Comparison of ENCODE assay signal across 8 mouse cellular contexts in the genomic region with DNA sequence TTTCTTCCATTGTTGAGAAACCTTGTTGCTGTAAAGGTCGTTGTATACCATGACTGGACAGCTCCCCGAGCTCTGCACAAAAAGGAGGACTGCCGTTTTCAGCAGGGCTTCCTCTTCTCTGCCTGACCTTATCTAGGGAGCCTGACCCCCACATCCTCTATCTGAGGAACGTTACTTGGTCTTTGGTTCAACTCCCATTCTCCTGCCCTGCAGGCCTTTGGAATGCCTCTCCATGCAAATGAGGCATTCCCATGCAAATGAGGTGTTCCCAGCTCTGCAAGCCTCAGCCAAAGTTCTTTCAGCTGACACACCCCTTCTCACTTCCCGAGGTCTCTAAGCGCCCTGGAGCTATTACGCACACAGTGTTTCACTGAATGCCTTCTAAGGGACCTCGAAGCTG. TPM values are rescaled to one million over a fixed set of nuclear protein-coding genes. Genes with fewer than 3 reads are reported as not detected.
A peak's percentile ranks its signal among the peaks of the same experiment; 100 is the strongest.
DNase-seq lines count a peak whose midpoint lies in the region; ATAC-seq and TF ChIP-seq lines count a peak whose summit lies in the region.

No protein-coding gene starts in this region.

- H3K4me2 ChIP-seq in heart, embryonic 12.5 days: peak overlapping the region; percentile 37
- H3K4me2 ChIP-seq in liver, embryonic 13.5 days: no peak overlapping the region

- peaks cover 12 to 34% of the 10 kb centered on the region in 2 experiments for H3K4me1 ChIP-seq in ES-E14 (ENCODE audit: control insufficient read depth in 2 of 2, insufficient read depth in 2 of 2, low read length in 2 of 2, poor library complexity in 1 of 2)
- H3K4me1 ChIP-seq in heart, embryonic 12.5 days (replicated peaks): peaks cover 35% of the 10 kb centered on the region
- peaks cover 55% of the 10 kb centered on the region for H3K4me1 ChIP-seq in liver, embryonic 13.5 days (replicated peaks)

- ATAC-seq in heart, embryonic 12.5 days (ENCODE audit: insufficient number of reproducible peaks, low FRiP score): peak; percentile 9; the same call in 1 of the 2 replicates
- ATAC-seq in liver, embryonic 13.5 days (ENCODE audit: low read depth): no peak

- H3K4me3 ChIP-seq in ES-E14 (ENCODE audit: insufficient read depth in 1 of 2, low read depth in 1 of 2, low read length in 2 of 2, poor library complexity in 1 of 2, severe bottlenecking in 1 of 2): 0 out of 4 replicates have a peak overlapping the region, but pooled peaks of 1 of the 2 experiments have one; percentile 7
- no peak overlapping the region for H3K4me3 ChIP-seq in heart, embryonic 12.5 days
- H3K4me3 ChIP-seq in liver, embryonic 13.5 days (replicated peaks): no peak overlapping the region

- in situ Hi-C loops in ES-E14 (cut with MboI; ENCODE audit: low sequenced_read_pairs in 2 of 2, unreplicated experiment in 2 of 2): no loop called here

- H3K27me3 ChIP-seq in heart, embryonic 12.5 days (replicated peaks): no peaks in the 10 kb centered on the region; the same call in 1 of the 2 replicates
- H3K27me3 ChIP-seq in liver, embryonic 13.5 days: peaks cover 11% of the 10 kb centered on the region; the same call in 1 of the 2 replicates

- peak; percentile 15 for DNase-seq in adrenal gland, adult 2 months
- no peak for DNase-seq in adrenal gland, postnatal 36 days
- peak; percentile 77 for DNase-seq in ES-E14 (ENCODE audit: low read depth, low spot score)
- no peak for DNase-seq in liver, embryonic 13.5 days
- no peak for DNase-seq in gastrocnemius, postnatal 25 days
- no peak for DNase-seq in frontal cortex, postnatal 14 days (ENCODE audit: low spot score in 2 of 2)
- DNase-seq in right cerebral cortex, adult 18-20 months: no peak

- no peak overlapping the region for H3K9ac ChIP-seq in ES-E14 (ENCODE audit: insufficient read depth, low read depth, low read length, poor library complexity, severe bottlenecking)
- H3K9ac ChIP-seq in heart, embryonic 12.5 days: peak overlapping the region; percentile 32; the same call in 1 of the 2 replicates
- H3K9ac ChIP-seq in liver, embryonic 13.5 days: no peak overlapping the region

- no peaks in the 10 kb centered on the region for H3K9me3 ChIP-seq in ES-E14 (ENCODE audit: control insufficient read depth, insufficient read depth, low read depth, low read length)
- no peaks in the 10 kb centered on the region for H3K9me3 ChIP-seq in heart, embryonic 12.5 days (replicated peaks)
- no peaks in the 10 kb centered on the region for H3K9me3 ChIP-seq in liver, embryonic 13.5 days (replicated peaks)

- H3K36me3 ChIP-seq in ES-E14 (ENCODE audit: control insufficient read depth, insufficient read depth, low read length, poor library complexity, severe bottlenecking): no peaks in the 10 kb centered on the region
- no peaks in the 10 kb centered on the region for H3K36me3 ChIP-seq in heart, embryonic 12.5 days
- no peaks in the 10 kb centered on the region for H3K36me3 ChIP-seq in liver, embryonic 13.5 days

- H3K27ac ChIP-seq in ES-E14 (ENCODE audit: insufficient read depth, low read depth, low read length, poor library complexity, severe bottlenecking): no peak overlapping the region
- no peak overlapping the region for H3K27ac ChIP-seq in heart, embryonic 12.5 days (ENCODE audit: poor library complexity, severe bottlenecking)
- H3K27ac ChIP-seq in liver, embryonic 13.5 days: peak overlapping the region; percentile 53; the same call in 1 of the 2 replicates

- 3% methylated on average over 8 of the region's 8 CpGs for WGBS in heart, embryonic 12.5 days
- WGBS in liver, embryonic 13.5 days (ENCODE audit: insufficient replicate concordance): 3% methylated on average over 8 of the region's 8 CpGs

TF ChIP-seq in ES-E14, 5 proteins besides CTCF, POLR2A, EP300 and RAD21:
- TF ChIP-seq ZC3H11A (IDR thresholded peaks at IDR 0.05; ENCODE audit: borderline replicate concordance, low read depth, low read length) (no peak), CHD2 (IDR thresholded peaks at IDR 0.05; ENCODE audit: low read depth, low read length) (0 out of 2 replicates have a peak, but pooled peaks have one; percentile 30)
TF ChIP-seq in ES-E14: peak in this region for 1.

RNA-seq across cellular contexts. Expression of gene Man1c1, which starts 26.0 kb away (rescaled TPM):
- total RNA-seq in adrenal gland, adult 2 months (2021): 10 to 100 TPM; 13.3 to 28.2 TPM
- polyA plus RNA-seq in adrenal gland, adult 2 months (2012; rRNA removed): 17.0 and 17.4 TPM in 2 replicates
- 10 to 100 TPM; 18.5 to 24.7 TPM for total RNA-seq in adrenal gland, postnatal 36 days (2021)
- total RNA-seq in ES-E14 (2012; rRNA removed): 5.9 and 6.1 TPM in 2 replicates
- 11.6 and 12.2 TPM in 2 replicates for polyA plus RNA-seq in heart, embryonic 12.5 days (2016; fragmentation: Nextera tagmentation; extraction: Ambion mirVana)
- 1.2 and 1.3 TPM in 2 replicates for polyA plus RNA-seq in liver, embryonic 13.5 days (2015; fragmentation: Nextera tagmentation; extraction: Ambion mirVana)
- total RNA-seq in gastrocnemius, postnatal 25 days (2021): 1 to 10 TPM; 4.1 to 5.1 TPM

RNA-seq across cellular contexts. Expression of gene Ldlrap1, which starts 37.7 kb away (rescaled TPM):
- 10 to 100 TPM; 42.1 to 49.3 TPM for total RNA-seq in adrenal gland, adult 2 months (2021)
- polyA plus RNA-seq in adrenal gland, adult 2 months (2012; rRNA removed): 23.0 and 28.1 TPM in 2 replicates
- 10 to 100 TPM; 47.5 to 52.9 TPM for total RNA-seq in adrenal gland, postnatal 36 days (2021)
- 15.0 and 16.6 TPM in 2 replicates for total RNA-seq in ES-E14 (2012; rRNA removed)
- polyA plus RNA-seq in heart, embryonic 12.5 days (2016; fragmentation: Nextera tagmentation; extraction: Ambion mirVana): 16.5 and 17.8 TPM in 2 replicates
- polyA plus RNA-seq in liver, embryonic 13.5 days (2015; fragmentation: Nextera tagmentation; extraction: Ambion mirVana): 20.3 and 23.1 TPM in 2 replicates
- total RNA-seq in gastrocnemius, postnatal 25 days (2021): 1 to 10 TPM; 3.2 to 5.0 TPM

Comparison
In these comparisons a context has a peak if more than half of its experiments do, and no peak if none do; other contexts are left out.
1. DNase-seq: peak in adrenal gland, adult 2 months (single experiment) and ES-E14 (single experiment); none in adrenal gland, postnatal 36 days (0 of 2), liver, embryonic 13.5 days (single experiment), gastrocnemius, postnatal 25 days (single experiment), frontal cortex, postnatal 14 days (0 of 2) and right cerebral cortex, adult 18-20 months (single experiment).